Mouse (Mus musculus) CH12.LX (cell line): ENCODE data around the gene Rap2b. TPM values are rescaled to one million over a fixed set of nuclear protein-coding genes. Genes with fewer than 3 reads are reported as not detected.

Source experiments
- DNase-seq: peaks from one replicate; pipeline ENCODE4 v3.0.0-alpha.2; 2013; ENCODE audit errors: extremely low read depth
- H3K27ac ChIP-seq: 2 replicates; pipeline ENCODE4 v1.5.1; 2012; ENCODE audit warnings: low read depth, mild to moderate bottlenecking, control low read depth, moderate library complexity; ENCODE audit not compliant: insufficient read depth
- H3K27me3 ChIP-seq: replicated peaks from 2 replicates; pipeline ENCODE3; 2012; ENCODE audit warnings: inconsistent platforms
- H3K36me3 ChIP-seq, 2 experiments: replicated peaks in 1 of 2; 2 replicates each; pipeline versions ENCODE3 to v1.6.1; 2012; ENCODE audit warnings: inconsistent platforms in 1 of 2, low read length in 1 of 2, mild to moderate bottlenecking in 1 of 2, mixed read lengths in 1 of 2, moderate library complexity in 1 of 2; ENCODE audit not compliant: control insufficient read depth in 1 of 2, insufficient read depth in 1 of 2
- H3K4me1 ChIP-seq, 2 experiments: 2 replicates each; pipeline ENCODE4 v1.6.1; 2012; ENCODE audit warnings: inconsistent platforms in 1 of 2, moderate library complexity in 1 of 2; ENCODE audit not compliant: insufficient read depth in 2 of 2, control insufficient read depth in 1 of 2
- H3K4me2 ChIP-seq: 2 replicates; pipeline ENCODE4 v1.6.1; 2012; ENCODE audit warnings: low read depth, mild to moderate bottlenecking, control low read depth; ENCODE audit not compliant: poor library complexity, insufficient read depth, severe bottlenecking
- H3K4me3 ChIP-seq, 3 experiments: fragments of 150-350 bp in 1 of 3; sonication (generic) in 1 of 3; replicated peaks in 1 of 3; 2 replicates each; pipeline versions ENCODE3 to v1.5.1; 2011 to 2012; ENCODE audit warnings: low read depth in 2 of 3, low read length in 2 of 3, mild to moderate bottlenecking in 2 of 3, moderate library complexity in 2 of 3, control low read depth in 1 of 3, improper control_type of control experiment in 1 of 3, inconsistent platforms in 1 of 3, mixed read lengths in 1 of 3; ENCODE audit not compliant: poor library complexity in 1 of 3
- H3K79me2 ChIP-seq: replicated peaks from 2 replicates; pipeline ENCODE4 v1.6.1; 2012; ENCODE audit warnings: mild to moderate bottlenecking, moderate library complexity; ENCODE audit not compliant: control insufficient read depth, poor library complexity, insufficient read depth, severe bottlenecking; ENCODE audit errors: extremely low read depth
- H3K9ac ChIP-seq: 2 replicates; pipeline ENCODE4 v1.6.1; 2012; ENCODE audit warnings: low read depth, mild to moderate bottlenecking, control low read depth, moderate library complexity; ENCODE audit not compliant: insufficient read depth
- H3K9me3 ChIP-seq: replicated peaks from 2 replicates; pipeline ENCODE3; 2012; ENCODE audit warnings: low read length, inconsistent platforms, mixed read lengths
- CTCF ChIP-seq, 2 experiments: IDR thresholded peaks in 1 of 2; conservative IDR thresholded peaks in 1 of 2; 2 replicates each; pipeline ENCODE4 v1.5.1; 2011 to 2012; ENCODE audit warnings: low read depth in 2 of 2, low read length in 2 of 2, improper control_type of control experiment in 1 of 2, inconsistent platforms in 1 of 2, mild to moderate bottlenecking in 1 of 2, moderate library complexity in 1 of 2
- E2F4 ChIP-seq: IDR thresholded peaks from 2 replicates; pipeline ENCODE4 v1.6.1; 2011; ENCODE audit warnings: low read depth, low read length, improper control_type of control experiment; ENCODE audit not compliant: insufficient replicate concordance
- ELF1 ChIP-seq: IDR thresholded peaks from 2 replicates; pipeline ENCODE4 v1.6.1; 2014; ENCODE audit warnings: low read depth, mild to moderate bottlenecking, inconsistent platforms, low read length, improper control_type of control experiment
- EP300 ChIP-seq: IDR thresholded peaks from 2 replicates; pipeline ENCODE4 v1.6.1; 2011; ENCODE audit warnings: low read length, improper control_type of control experiment
- GABPA ChIP-seq: IDR thresholded peaks from 2 replicates; pipeline ENCODE4 v1.6.1; 2012; ENCODE audit warnings: low read depth, low read length, improper control_type of control experiment, inconsistent platforms; ENCODE audit not compliant: insufficient replicate concordance
- IRF4 ChIP-seq: IDR thresholded peaks from 2 replicates; pipeline ENCODE4 v1.6.1; 2014; ENCODE audit warnings: low read depth, mild to moderate bottlenecking, inconsistent platforms, low read length, improper control_type of control experiment
- JUN ChIP-seq: IDR thresholded peaks from 2 replicates; pipeline ENCODE4 v1.6.1; 2011; ENCODE audit warnings: low read depth, mild to moderate bottlenecking, low read length, improper control_type of control experiment, moderate library complexity; ENCODE audit not compliant: insufficient read depth
- KAT2A ChIP-seq: IDR thresholded peaks from 2 replicates; pipeline ENCODE4 v1.6.1; 2012; ENCODE audit warnings: low read length, improper control_type of control experiment, inconsistent platforms; ENCODE audit not compliant: insufficient replicate concordance
- MAX ChIP-seq: IDR thresholded peaks from 2 replicates; pipeline ENCODE4 v1.6.1; 2011; ENCODE audit warnings: low read length, improper control_type of control experiment
- MXI1 ChIP-seq: IDR thresholded peaks from 2 replicates; pipeline ENCODE4 v1.6.1; 2011; ENCODE audit warnings: mild to moderate bottlenecking, low read depth, low read length, improper control_type of control experiment
- MYC ChIP-seq: IDR thresholded peaks from 2 replicates; pipeline ENCODE4 v1.6.1; 2011; ENCODE audit warnings: low read depth, mild to moderate bottlenecking, improper control_type of control experiment, low read length
- NRF1 ChIP-seq: IDR thresholded peaks from 2 replicates; pipeline ENCODE4 v1.6.1; 2014; ENCODE audit warnings: low read depth, mild to moderate bottlenecking, inconsistent platforms, low read length, improper control_type of control experiment, moderate library complexity
- PAX5 ChIP-seq: IDR thresholded peaks from 2 replicates; pipeline ENCODE4 v1.6.1; 2012; ENCODE audit warnings: low read length, inconsistent platforms, mixed read lengths
- RCOR1 ChIP-seq: conservative IDR thresholded peaks from 2 replicates; pipeline ENCODE4 v1.6.1; 2012; ENCODE audit warnings: low read depth, mild to moderate bottlenecking, inconsistent platforms, low read length, improper control_type of control experiment
- TBP ChIP-seq: conservative IDR thresholded peaks from 2 replicates; pipeline ENCODE4 v1.6.1; 2011; ENCODE audit warnings: low read depth, low read length, improper control_type of control experiment
- TCF12 ChIP-seq: IDR thresholded peaks from 2 replicates; pipeline ENCODE4 v1.6.1; 2014; ENCODE audit warnings: low read depth, mild to moderate bottlenecking, inconsistent platforms, low read length, improper control_type of control experiment
- USF1 ChIP-seq: IDR thresholded peaks from 2 replicates; pipeline ENCODE4 v1.6.1; 2014; ENCODE audit warnings: low read depth, mild to moderate bottlenecking, inconsistent platforms, low read length, improper control_type of control experiment
- USF2 ChIP-seq: conservative IDR thresholded peaks from 2 replicates; pipeline ENCODE4 v1.6.1; 2011; ENCODE audit warnings: low read depth, low read length, improper control_type of control experiment
- ZC3H11A ChIP-seq: IDR thresholded peaks from 2 replicates; pipeline ENCODE4 v1.6.1; 2012; ENCODE audit warnings: low read depth, mild to moderate bottlenecking, inconsistent platforms, low read length, improper control_type of control experiment
- ZKSCAN1 ChIP-seq: IDR thresholded peaks from 2 replicates; pipeline ENCODE4 v1.6.1; 2012; ENCODE audit warnings: low read depth, inconsistent platforms, low read length, improper control_type of control experiment, borderline replicate concordance
- ZMIZ1 ChIP-seq: IDR thresholded peaks from 2 replicates; pipeline ENCODE4 v1.6.1; 2012; ENCODE audit warnings: low read depth, mild to moderate bottlenecking, inconsistent platforms, low read length, improper control_type of control experiment
- ZNF384 ChIP-seq: IDR thresholded peaks from 2 replicates; pipeline ENCODE4 v1.6.1; 2012; ENCODE audit warnings: low read depth, low read length, improper control_type of control experiment, inconsistent platforms
- dilution Hi-C: fragments of 300-500 bp; cut with MboI; formaldehyde crosslinking; loops from 2 replicates; pipeline ENCODE4 v1.14.3; 2020; ENCODE audit warnings: low sequenced_read_pairs; ENCODE audit not compliant: extremely low pct_unique_long_range_greater_than_20kb, extremely low pct_ligation_motif_present
- in situ Hi-C: fragments of 300-500 bp; cut with MboI; formaldehyde crosslinking; loops from 3 replicates; pipeline ENCODE4 v1.14.3; 2019; ENCODE audit warnings: low sequenced_read_pairs, low pct_ligation_motif_present, low pct_unique_long_range_greater_than_20kb, mixed read lengths
- polyA plus RNA-seq: library from polyadenylated mRNA; unstranded; fragments of >175 nt; gene quantifications from 2 replicates; pipeline ENCODE4 v1.2.1, GENCODE M21; 2012; ENCODE audit warnings: low read depth; ENCODE audit not compliant: insufficient read length
- total RNA-seq, 2 experiments: library from RNA; depleted of rRNA; stranded (reverse); fragments of 300-350 nt in 1 of 2; fragments of >200 nt in 1 of 2; gene quantifications; 2 replicates each; pipeline ENCODE4 v1.2.3; 2012 to 2014

Rap2b gene
- total and polyA plus RNA-seq, 3 experiments = not detected

DNA sequence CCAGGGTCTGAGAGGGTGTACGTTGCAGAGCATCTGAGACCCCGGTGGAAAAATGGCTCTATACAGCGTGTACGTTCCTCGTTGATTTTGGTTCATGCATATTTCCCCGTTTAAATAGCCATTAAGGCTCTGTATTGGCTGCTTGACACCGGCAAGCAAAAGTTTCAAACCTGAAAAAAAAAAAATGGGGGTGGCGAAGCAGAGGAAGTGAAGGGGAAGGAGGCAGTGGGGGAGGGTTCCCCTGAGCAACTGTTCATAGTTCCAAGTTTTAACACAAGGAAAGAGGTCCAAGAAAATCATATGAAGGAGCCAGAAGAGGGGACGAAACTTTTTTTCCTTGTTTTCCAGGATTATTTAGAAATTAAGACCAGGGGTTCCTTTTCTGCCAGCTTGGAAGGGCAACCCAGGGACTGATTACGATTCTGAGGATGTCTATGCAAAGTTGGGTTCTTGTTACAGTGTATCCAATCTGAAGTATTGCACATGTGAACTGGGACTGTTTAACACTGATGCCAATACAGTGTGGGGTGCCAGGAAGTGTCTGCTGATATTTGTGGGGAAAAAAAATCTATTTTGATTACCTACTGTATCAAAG is 4.4 kb downstream of the Rap2b start, which contains the start of gene B430305J03Rik:
Gene B430305J03Rik (minus strand): TSS at position 173 of the 595 bp plus-strand sequence.
- H3K4me2 ChIP-seq = no peak within 1 kb of the TSS
- no peak for DNase-seq
- in situ Hi-C loops = no loop called here
- TF ChIP-seq ELF1 (no peak), RCOR1 (no peak), MXI1 (no peak), GABPA (no peak), TBP (no peak), PAX5 (no peak), ZC3H11A (no peak)
- no peaks in the 10 kb centered on the region for H3K4me1 ChIP-seq
- H3K79me2 ChIP-seq = no peaks in the 10 kb centered on the region
- no peak within 1 kb of the TSS for H3K27ac ChIP-seq
- no peaks in the 10 kb centered on the region for H3K36me3 ChIP-seq
- peaks cover 48% of the 10 kb centered on the region for H3K9me3 ChIP-seq
- H3K4me3 ChIP-seq = no peak within 1 kb of the TSS
- H3K27me3 ChIP-seq = no peaks in the 10 kb centered on the region
- H3K9ac ChIP-seq = no peak within 1 kb of the TSS
- dilution Hi-C loops = no loop called here

DNA sequence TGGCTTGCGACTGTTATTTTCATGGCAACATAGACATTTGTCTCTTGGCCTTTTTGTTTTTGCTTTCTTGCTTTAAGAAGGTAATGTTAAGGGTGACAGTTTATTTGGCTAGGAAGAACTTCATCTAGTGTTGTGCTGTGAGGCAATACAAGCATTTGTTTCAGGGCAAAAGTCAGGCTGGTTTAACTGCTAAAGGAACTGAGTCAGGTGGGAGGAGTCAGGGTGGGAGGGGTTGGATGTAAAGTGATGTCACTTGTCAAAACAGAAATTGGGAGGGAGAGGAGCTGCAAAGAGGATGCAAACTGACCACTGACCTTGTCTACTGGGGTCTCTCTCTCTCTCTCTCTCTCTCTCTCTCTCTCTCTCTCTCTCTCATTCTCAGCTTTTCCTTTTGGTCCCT is 7.0 kb downstream of the Rap2b start:
- DNase-seq = no peak
- no peak overlapping the region for H3K9ac ChIP-seq
- H3K4me1 ChIP-seq = no peaks in the 10 kb centered on the region
- H3K4me2 ChIP-seq = no peak overlapping the region
- dilution Hi-C loops = no loop called here
- H3K9me3 ChIP-seq = peaks cover 39% of the 10 kb centered on the region
- H3K79me2 ChIP-seq = no peaks in the 10 kb centered on the region
- H3K27ac ChIP-seq = no peak overlapping the region
- no peak for TF ChIP-seq MYC
- TF ChIP-seq TBP = no peak
- no peak for TF ChIP-seq E2F4
- no peak for TF ChIP-seq KAT2A
- TF ChIP-seq GABPA = no peak
- no peak for TF ChIP-seq ZMIZ1
- no peak for TF ChIP-seq IRF4
- no peak for TF ChIP-seq USF1
- no peak for TF ChIP-seq TCF12
- TF ChIP-seq CTCF (conservative IDR thresholded peaks at IDR 0.05 in 1 of 2, IDR thresholded peaks at IDR 0.05 in 1 of 2; ENCODE audit: low read depth in 2 of 2, low read length in 2 of 2) = no peak
- no peak for TF ChIP-seq ZC3H11A
- TF ChIP-seq EP300 = no peak
- TF ChIP-seq USF2 = no peak
- TF ChIP-seq ZKSCAN1 = no peak
- TF ChIP-seq NRF1 = no peak
- TF ChIP-seq MAX = no peak
- no peak for TF ChIP-seq ZNF384
- no peak for TF ChIP-seq JUN
- no peak for TF ChIP-seq MXI1
- no peak for TF ChIP-seq RCOR1
- no peaks in the 10 kb centered on the region for H3K36me3 ChIP-seq
- no peak overlapping the region for H3K4me3 ChIP-seq
- in situ Hi-C loops = no loop called here
- no peaks in the 10 kb centered on the region for H3K27me3 ChIP-seq
